Mouse (Mus musculus) MN1 (cell line): ENCODE data around the gene H2afx.

Experiments
- DNase-seq: peaks from one replicate; pipeline ENCODE4 v3.0.0-alpha.2; 2016; ENCODE audit warnings: low spot score

The H2afx gene

GRCm38 (mm10) chr9:44384596-44384995 lies 50.1 kb downstream of the H2afx start:
- no peak for DNase-seq
